Mouse (Mus musculus) liver (tissue): ENCODE results near the gene 4931440F15Rik.
"Not testable (repeated sequence)": the region's sequence is repeated elsewhere in the genome, so short reads cannot be mapped to it uniquely, and the experiment has no call there.

ENCODE experiments used
- DNase-seq: peaks from one replicate; pipeline ENCODE4 v3.0.0-alpha.2; 2020; ENCODE audit warnings: mixed read lengths

The 4931440F15Rik gene

DNA sequence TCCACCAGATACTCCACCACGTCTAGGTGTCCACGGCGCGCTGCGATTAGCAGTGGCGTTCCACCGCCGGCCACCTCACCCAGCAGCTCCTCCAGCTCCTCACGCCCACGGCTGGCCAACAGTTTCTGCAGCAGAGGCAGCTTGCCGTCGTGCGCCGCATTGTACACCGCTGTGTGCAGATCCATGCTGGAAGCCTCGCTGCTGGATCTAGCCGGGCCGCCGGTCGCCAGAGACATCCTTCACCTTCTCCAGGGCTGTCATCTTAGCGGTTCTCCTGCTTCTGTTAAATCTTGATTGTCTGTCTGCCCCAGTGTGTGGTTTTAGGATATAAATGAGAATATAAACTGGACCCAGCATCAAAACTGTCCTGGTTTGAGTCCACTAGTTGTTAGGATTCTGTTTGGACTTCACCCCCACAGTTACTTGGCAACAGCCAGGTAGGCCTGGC lies at the start of gene 4931440F15Rik:
4931440F15Rik (minus strand) TSS at position 398 of the 448 bp plus-strand sequence.
- DNase-seq: not testable (repeated sequence)

DNA sequence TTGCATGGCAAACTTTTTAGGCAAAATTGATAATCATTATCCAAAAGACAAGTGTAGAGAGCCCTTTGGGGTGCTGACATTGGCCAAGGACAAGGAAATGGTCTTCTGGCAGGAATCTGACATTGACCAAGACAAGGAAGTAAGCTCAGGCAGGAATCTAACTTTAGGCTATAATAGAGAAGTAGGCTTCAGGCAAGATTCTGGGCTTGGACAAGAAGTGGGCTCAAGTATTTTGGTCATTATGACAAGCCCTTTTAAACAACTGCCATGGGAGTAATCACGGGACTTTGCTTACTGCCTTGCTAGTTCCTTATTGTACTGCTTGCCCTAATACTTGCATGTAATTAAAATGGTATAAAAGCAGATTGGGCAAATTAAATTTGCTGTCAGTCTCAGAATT lies 49.3 kb upstream of the 4931440F15Rik start:
- DNase-seq: not testable (repeated sequence)

DNA sequence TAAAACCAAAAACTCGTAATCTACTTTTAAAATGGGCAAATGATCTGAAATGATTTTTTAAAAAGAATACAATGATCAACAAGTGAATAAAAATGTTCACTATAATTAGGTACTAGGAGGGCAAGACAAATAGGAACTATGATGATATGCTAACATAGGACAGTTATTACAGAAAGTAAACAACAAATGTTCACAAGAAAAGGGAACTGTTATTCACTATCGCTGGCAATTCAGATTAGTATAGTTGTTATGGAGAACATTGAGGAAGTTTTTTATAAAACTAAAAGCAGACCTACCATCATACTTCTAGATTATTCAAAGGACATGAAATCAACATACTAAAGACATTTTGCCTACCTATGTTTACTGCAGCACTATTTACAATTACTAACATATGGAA lies 44.7 kb upstream of the 4931440F15Rik start:
- DNase-seq: no peak

DNA sequence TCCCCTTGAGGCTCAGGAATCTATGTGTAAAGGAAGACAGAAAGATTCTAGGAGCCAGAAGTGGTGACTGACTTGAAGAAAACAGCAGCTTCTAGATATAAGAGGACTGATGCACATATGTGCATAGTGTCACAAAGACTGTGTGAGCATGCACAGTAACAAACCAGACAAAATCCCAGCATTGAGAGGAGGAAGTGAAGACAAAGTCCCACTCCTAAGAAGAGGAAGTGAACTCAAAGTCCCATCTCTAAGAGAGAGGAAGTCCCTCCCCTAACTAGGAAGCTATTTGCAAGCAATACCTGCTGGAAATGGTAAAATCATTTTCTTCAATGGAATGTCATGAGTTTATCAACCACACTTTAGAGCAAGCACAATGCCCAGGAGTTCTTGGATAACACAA lies 38.8 kb upstream of the 4931440F15Rik start:
- no peak for DNase-seq

DNA sequence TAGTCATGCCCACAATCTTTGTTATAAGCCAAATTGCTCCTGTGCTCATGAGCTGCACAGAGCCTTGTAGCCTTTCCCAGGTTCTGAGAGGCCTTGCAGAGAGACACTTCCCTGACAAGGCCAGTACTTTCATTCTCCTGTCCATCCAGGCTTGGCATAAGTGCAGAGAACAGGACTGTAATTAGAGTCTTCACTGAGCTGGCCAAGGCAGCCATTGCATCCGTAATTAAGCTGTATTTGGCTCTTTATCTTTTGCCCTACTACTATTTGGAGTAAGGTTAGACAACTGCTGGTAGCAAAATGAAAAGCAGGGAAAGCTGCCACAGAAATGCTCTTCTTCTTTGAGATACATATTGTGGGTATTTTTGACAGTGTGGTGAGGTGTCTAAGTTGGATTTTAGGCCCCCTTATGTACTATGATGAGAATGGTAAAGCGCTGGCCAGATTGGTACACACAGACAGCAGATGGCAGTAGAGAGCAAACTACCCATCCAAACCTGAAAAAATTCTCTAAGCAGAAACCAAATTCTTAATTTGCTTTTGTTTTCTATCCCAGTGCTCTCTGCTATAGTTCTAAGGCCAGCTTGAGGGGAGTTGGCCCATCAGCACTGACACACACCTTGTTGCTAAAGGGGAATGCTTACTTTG lies 36.4 kb upstream of the 4931440F15Rik start:
- peak; percentile 11 for DNase-seq

DNA sequence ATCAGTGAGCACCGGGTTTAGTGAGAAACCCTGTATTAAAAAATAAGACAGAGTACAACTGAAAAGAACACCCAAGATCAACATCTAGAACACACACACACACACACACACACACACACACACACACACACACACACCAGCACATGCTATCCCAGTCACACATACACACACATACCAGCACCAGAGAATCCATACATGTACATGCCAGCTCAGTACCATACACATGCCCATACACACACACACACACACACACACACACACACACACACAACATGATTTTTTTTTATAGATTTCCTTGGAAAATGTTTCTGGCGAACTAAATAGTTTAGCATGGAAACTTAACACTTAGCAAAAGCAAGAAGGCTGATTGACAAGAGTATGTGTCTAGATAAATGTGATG lies 35.6 kb upstream of the 4931440F15Rik start:
- no peak for DNase-seq

DNA sequence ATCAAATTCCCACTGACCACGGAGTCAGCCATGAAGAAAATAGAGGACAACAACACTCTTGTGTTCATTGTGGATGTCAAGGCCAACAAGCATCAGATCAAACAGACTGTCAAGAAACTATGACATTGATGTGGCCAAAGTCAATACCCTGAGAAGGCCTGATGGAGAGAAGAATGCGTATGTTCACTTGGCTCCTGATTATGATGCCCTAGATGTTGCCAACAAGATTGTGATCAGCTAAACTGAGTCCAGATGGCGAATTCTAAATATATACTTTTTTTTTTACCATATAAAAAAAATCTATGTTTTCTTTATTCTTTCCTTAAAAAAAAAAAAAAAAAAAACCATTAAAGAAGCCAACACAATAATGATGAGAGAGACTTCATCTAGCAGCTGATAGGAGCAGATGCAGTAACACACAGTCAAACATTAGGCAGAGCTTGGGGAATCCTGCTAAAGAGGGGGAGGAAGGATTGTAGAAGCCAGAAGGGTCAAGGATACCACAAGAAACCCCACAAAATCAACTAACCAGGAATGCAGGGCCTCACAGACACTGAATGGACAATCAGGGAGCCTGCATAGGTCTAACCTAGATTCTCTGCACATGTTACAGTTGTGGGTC lies 15.2 kb upstream of the 4931440F15Rik start:
- DNase-seq: no peak

DNA sequence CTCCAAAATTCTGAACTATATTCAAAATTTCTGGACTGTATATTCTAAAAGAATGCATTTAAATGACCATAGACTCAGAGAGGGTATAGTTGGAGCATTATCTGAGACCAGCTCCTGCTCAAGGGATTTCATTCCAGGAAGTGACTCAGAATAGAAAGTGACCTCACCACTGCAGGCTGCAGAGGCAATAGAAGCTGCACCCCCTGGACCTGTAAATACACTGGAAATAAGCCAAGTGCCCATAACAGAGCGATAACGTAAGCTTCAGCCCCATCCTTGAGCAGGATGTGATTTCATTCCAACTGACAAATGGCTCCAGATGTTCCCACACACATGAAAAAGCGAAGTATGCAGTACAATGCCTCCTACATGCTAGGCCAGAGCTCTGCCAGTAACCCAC lies 14.3 kb upstream of the 4931440F15Rik start:
- no peak for DNase-seq

DNA sequence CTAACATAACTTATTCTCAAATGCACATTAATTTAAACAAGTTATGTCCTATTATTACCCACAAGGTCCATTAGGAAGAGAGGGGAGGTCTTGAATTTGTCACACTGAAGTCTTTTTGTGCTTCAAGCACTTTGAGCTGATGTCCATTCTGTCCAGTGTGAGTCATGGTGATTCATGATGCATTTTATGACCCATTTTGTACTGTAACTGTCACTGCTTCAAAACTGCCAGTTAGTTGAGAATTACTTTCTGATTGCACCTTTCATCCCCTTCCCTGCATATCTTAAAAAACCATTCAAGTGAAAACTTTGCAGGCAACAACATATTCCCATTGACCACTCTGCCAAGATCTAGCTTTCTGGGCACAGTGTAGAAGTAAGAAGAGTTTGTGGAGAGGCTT lies 11.6 kb upstream of the 4931440F15Rik start:
- no peak for DNase-seq

DNA sequence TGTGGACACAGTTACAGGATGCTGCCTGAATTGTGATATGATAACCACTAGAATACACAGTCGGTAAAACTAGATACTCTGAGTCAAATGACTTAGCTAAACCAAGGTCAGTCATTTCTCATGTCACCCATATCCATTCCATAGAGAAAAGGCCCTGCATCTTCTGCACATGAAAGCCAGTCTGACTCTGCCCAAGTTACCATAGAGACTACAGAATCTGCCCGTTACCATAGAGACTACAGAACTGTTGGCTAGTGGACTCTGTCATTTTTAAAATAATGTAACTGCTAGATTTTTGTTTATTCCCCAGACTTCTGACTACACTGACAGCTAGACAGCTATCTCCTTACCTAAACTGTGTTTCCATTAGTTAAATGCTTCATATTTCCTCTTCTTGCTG lies 2.3 kb upstream of the 4931440F15Rik start:
- no peak for DNase-seq

DNA sequence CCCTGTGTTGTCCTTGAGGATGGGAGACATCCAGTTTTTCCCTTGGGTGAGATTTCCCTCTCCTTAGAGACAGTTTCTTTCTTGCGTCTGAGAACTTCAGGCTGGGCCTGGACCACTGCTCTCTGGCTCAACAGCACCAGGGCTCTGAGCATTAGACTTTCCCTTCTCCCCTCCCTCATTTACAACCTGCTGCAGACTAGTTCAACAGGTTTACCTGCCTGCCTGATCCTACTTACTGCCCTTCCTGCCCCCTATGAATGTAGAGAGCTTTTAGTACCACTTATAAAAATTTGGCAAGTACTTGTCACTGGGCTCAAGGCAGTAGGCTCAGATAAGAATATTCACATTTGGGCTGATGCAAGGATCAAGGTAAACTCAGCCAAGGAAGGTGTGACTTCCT lies 533 bp upstream of the 4931440F15Rik start:
- no peak for DNase-seq

DNA sequence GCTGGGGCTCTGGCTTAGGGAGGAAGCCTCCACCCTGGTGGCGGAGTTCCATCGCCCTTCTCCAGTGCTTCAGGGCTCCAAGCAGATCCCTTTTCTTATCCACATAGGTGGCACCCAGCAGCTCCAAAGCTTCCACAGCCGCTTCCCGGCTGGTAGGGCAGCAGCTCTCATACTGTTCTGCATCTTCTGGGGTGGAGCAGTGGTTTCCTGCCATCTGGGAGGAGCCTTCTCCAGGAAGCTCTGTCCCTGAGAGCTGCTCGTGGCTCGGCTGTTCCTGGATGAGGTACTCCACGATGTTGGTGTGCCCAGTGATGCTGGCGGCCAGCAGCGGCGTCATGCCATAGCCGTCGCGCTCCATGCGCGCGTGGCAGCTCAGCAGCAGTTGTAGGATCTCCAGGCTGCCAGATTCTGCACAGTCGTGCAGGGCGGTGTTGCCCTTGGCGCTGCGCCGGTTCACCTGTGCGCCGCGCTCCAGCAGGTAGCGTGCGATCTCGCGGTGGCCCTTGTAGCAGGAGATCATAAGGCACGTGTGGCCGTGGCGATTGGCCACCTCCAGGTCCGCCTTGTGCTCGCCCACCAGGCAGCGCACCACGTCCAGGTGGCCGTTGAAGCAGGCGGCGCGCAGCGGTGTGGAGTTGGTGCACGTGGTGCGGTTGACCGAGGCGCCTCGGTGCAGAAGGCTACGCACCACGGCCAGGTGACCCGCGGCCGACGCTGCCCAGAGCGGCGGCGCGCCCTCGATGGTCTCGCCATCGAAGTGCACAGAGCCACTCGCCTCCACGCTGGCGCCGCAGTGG lies 796 bp downstream of the 4931440F15Rik start:
- DNase-seq: not testable (repeated sequence)

DNA sequence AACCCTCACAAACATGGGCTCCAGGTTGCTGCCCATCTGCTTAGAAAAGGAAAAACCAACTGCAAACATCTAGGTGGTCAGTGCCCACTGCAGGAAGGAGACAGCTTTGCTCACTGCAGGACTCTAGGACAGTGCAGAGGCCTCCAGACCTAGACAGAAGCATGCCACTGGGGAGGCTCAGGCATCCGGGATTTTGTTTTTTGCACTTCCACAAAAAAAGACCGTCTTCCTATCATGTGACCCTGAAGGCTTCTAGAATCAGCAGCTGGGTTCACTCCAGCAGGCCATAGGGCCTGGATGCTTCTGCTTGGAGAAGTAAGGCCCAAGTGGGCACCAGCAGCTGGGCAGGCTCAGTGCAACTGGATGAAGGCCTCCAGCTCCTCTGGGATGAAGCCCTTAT lies 2.3 kb downstream of the 4931440F15Rik start:
- DNase-seq: no peak

DNA sequence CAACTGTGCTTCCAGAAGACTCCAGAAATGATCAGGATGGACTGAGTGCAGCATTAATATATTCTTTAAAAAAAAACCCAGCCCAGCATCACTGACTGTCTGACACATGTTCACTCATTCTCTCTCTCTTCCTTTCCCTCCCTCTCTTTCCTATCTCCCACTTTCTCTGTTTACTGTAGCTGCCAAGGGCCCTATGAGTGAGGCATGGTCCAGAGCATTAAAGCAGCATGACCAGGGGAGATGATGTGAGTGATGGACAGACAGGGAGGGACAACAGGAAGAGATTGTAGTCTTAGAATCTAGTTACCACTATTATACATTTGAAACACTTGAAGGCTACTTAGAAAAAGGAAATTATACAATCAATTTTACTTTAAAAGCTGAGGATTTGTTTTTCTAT lies 9.8 kb downstream of the 4931440F15Rik start:
- DNase-seq: no peak

DNA sequence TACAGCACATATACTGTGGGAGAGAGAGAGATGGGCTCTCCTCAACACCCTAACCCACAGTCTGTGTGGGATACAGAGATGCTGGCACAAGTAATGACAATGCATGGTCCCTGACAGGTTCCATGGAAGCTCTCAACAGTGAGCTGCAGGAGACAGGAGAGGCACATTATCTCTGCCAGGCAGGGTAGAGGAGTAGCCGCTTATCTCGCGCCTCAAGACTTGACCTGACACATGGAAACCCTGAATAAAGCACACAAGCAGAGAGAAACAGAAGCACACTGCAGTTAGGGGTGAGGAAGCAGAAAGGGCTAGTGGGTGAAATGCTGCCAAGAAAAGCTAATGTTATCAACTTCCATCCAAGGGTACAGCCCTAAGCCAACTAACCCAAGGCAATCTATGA lies 10.2 kb downstream of the 4931440F15Rik start:
- DNase-seq: peak; percentile 87

DNA sequence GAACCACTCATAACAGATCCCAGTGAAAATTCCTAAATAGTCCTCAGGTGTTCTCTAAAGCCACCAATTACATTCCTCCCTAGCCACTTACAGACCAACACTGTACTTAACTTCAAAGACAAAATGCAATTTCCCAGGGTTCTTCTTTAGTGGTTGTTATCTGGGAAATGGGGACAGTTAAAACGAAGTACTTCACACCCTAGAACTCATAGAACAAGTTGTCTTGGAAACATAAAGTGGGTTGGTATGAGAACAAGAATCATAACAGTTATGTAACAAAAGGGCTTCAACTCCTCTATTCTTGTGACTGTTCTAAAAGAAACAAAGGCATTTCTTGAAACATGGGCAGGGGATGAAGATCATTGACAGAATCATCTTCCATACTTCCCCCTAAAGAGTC lies 12.2 kb downstream of the 4931440F15Rik start:
- no peak for DNase-seq

DNA sequence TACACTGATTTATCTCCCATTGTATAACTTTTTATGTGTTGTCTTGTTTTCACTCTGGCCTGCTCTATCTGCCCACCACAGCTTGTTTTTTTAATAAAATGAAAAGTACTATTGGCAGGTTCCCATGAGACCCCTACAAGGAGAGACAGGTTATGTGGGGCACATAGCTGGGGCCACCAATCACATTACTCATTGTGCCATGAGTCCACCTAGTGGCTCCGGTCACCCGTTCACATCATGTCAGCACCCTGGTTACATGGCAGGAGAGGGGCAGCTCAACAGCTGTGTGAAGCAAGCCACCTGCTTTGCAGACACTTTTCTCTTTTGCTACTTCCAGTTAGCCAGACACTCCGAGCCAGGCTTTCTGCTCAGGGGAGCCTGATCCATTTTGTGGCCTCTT lies 13.0 kb downstream of the 4931440F15Rik start:
- DNase-seq: no peak

DNA sequence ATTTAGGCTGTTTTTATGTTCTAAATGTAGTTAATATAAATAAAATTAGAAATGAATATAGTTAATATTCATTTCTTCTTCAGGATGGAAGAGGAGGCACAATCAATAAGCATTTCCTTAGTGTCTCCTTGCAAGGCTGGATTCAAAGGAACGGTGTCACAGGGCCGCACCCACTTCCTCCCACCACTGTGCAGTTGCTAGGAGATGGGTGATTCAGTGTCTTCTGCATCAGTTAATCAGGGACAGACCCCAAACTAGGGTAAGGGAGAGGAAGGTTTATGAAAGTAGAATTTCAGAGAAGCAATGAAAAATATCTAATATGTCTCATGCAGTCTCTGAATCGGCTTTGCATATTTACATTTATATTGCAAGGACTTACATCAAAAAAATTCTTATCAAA lies 15.1 kb downstream of the 4931440F15Rik start:
- no peak for DNase-seq

DNA sequence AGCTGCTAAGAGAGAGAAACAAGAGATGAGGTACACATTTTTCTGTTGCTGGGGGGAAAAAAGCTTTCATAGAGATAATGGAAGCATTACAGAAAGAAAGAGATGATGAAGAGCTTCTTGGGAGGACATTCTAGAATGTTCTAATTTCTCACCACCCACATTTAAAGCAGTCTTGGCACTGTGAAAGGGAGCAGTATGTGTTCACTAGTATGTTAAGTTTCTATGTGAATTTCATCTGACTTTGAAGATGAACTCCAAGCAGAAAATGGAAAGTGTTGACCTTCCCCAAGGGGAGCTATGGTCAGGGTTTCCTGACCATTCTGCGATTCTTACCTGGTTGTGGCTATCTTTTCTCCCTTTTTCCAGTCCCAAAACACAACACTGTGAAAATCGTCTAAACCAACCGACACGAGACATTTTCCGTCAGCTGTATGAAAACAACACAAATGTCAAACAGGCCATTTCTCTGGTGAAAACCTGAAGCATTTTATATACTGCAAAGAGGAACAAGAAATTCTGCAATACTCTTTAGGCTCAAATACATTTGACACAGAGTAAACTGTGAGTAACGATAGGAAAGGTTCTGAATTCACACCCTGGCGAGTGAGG lies 16.4 kb downstream of the 4931440F15Rik start:
- DNase-seq: no peak

DNA sequence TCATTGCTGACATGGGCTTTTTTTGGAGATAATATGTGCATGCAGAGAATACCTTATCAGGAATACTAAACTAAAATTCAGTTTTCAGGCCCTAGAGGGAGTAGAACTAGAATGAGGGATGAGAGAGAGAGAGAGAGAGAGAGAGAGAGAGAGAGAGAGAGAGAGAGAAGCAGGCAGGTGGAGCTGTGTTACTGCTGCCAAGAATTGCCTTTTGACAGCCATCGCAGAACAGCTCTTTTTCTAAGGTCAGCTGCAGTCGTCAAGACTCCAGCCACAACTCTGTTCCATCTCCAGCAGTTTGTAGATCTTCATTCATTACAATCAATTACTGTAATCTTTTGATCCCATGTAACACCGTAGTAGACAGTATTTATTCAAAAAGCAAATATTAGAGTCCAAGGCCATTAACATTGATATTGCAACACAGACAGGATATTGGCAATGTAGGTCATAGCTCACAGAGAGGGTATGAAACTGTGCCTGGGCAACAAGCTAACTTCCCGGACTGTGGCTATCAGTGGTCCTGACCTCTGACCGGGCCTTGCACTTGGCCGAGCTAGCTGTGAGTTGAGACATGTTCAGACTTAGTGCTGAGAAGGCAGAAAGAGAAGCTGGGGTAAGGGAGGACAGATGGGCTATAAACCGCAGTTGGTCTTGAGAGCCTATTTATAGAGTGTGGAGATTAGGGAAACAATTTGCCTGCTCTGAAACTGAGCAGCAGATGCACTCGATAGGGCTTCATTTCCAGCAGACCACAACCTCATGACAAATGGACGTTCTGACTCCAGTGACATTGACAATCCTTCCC lies 17.1 kb downstream of the 4931440F15Rik start:
- DNase-seq: peak; percentile 35

DNA sequence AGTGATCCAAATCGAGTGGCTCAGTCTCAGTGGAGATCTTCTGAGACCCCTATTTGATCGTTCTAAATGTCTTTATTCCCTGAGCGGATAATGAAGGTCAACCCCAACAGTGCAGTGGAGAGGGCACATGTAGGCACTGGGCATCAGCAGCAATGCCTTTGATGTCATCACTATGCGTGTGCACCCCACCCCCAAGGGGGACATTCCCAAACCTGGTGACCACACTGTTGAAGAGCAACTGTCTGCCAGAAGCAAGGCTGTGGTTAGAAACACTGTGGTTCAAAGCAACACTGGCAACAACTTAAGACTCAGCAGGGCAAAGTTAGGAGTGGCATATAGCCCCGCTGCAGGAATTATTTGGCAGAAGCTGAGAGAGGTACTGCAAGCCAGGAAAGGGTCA lies 18.1 kb downstream of the 4931440F15Rik start:
- DNase-seq: no peak
